Mouse (Mus musculus) adrenal gland (tissue): Measurements from ENCODE around the gene Capn11.

Source experiments
- intact Hi-C: fragments of 180-260 bp; cut with DNase I; formaldehyde crosslinking; loops from one replicate; pipeline ENCODE4 v1.15.1; 2025

The Capn11 gene

GRCm38 (mm10) chr17:45600267-45600666, 58.9 kb downstream of the Capn11 start:
- intact Hi-C loops = no loop called here

GRCm38 (mm10) chr17:45599446-45600242, 59.5 kb downstream of the Capn11 start, which contains the start of gene Slc29a1:
Gene Slc29a1, minus strand, starts transcription at chr17:45599606.
- intact Hi-C loops = no loop called here

- intact Hi-C loops = no loop called here
These were observed 60.2 kb downstream of the Capn11 start for GRCm38 (mm10) chr17:45598891-45599290.

GRCm38 (mm10) chr17:45598376-45598775, 60.7 kb downstream of the Capn11 start:
- intact Hi-C loops = no loop called here

- intact Hi-C loops = no loop called here
These were observed 61.3 kb downstream of the Capn11 start for GRCm38 (mm10) chr17:45597787-45598186.

GRCm38 (mm10) chr17:45596631-45597396, 62.3 kb downstream of the Capn11 start:
- intact Hi-C loops = no loop called here

- intact Hi-C loops = no loop called here
These were observed 63.3 kb downstream of the Capn11 start for GRCm38 (mm10) chr17:45595736-45596390.

GRCm38 (mm10) chr17:45594881-45595735, 64.0 kb downstream of the Capn11 start:
- intact Hi-C loops = no loop called here

- intact Hi-C loops = no loop called here
These were observed 64.9 kb downstream of the Capn11 start for GRCm38 (mm10) chr17:45594195-45594594.

GRCm38 (mm10) chr17:45593479-45593878, 65.6 kb downstream of the Capn11 start:
- intact Hi-C loops = no loop called here

- intact Hi-C loops = no loop called here
These were observed 66.3 kb downstream of the Capn11 start for GRCm38 (mm10) chr17:45592606-45593431.

- intact Hi-C loops = no loop called here
These were observed 67.2 kb downstream of the Capn11 start for GRCm38 (mm10) chr17:45591701-45592605.

- intact Hi-C loops = no loop called here
These were observed 68.7 kb downstream of the Capn11 start for GRCm38 (mm10) chr17:45590410-45590809.

GRCm38 (mm10) chr17:45589844-45590243, 69.3 kb downstream of the Capn11 start:
- intact Hi-C loops = no loop called here

- intact Hi-C loops = no loop called here
These were observed 69.9 kb downstream of the Capn11 start for GRCm38 (mm10) chr17:45589236-45589635.

- intact Hi-C loops = no loop called here
These were observed 70.8 kb downstream of the Capn11 start for GRCm38 (mm10) chr17:45588370-45588769.

GRCm38 (mm10) chr17:45586449-45586837, 72.7 kb downstream of the Capn11 start:
- intact Hi-C loops = no loop called here

- intact Hi-C loops = no loop called here
These were observed 73.2 kb downstream of the Capn11 start for GRCm38 (mm10) chr17:45585725-45586448.
